Mouse (Mus musculus): ENCODE data around the gene Lta. TPM values are rescaled to one million over a fixed set of nuclear protein-coding genes. Genes with fewer than 3 reads are reported as not detected.

Lta gene
- 1 to 10 TPM in 1 of 2 experiments, under 1 TPM in 1; 0.82 to 1.0 TPM for total RNA-seq (2021)

GRCm38 (mm10) chr17:35204494-35205379 is at the start of gene Lta:
Gene Lta, minus strand, starts transcription at chr17:35205351.
- no peak for DNase-seq
- intact Hi-C loops (cut with DNase I): no loop called here

- intact Hi-C loops (cut with DNase I): no loop called here
- DNase-seq: peak; percentile 66
Measured at GRCm38 (mm10) chr17:35254241-35255098, 49.3 kb upstream of the Lta start.

GRCm38 (mm10) chr17:35253293-35254093 is 48.3 kb upstream of the Lta start:
- intact Hi-C loops (cut with DNase I): no loop called here
- no peak for DNase-seq

- DNase-seq: no peak
- intact Hi-C loops (cut with DNase I): no loop called here
Measured at GRCm38 (mm10) chr17:35252619-35253292, 47.6 kb upstream of the Lta start.

- no peak for DNase-seq
- intact Hi-C loops (cut with DNase I): no loop called here
Measured at GRCm38 (mm10) chr17:35251981-35252380, 46.8 kb upstream of the Lta start.

- intact Hi-C loops (cut with DNase I): no loop called here
- no peak for DNase-seq
Measured at GRCm38 (mm10) chr17:35251162-35251719, 46.1 kb upstream of the Lta start.

GRCm38 (mm10) chr17:35250348-35251120 is 45.4 kb upstream of the Lta start:
- intact Hi-C loops (cut with DNase I): no loop called here
- no peak for DNase-seq

- intact Hi-C loops (cut with DNase I): no loop called here
- no peak for DNase-seq
Measured at GRCm38 (mm10) chr17:35249451-35250197, 44.5 kb upstream of the Lta start.

- no peak for DNase-seq
- intact Hi-C loops (cut with DNase I): no loop called here
Measured at GRCm38 (mm10) chr17:35248986-35249385, 43.8 kb upstream of the Lta start.

GRCm38 (mm10) chr17:35247144-35247543 is 42.0 kb upstream of the Lta start:
- intact Hi-C loops (cut with DNase I): no loop called here

GRCm38 (mm10) chr17:35245731-35246623 is 40.8 kb upstream of the Lta start:
- no peak for DNase-seq
- intact Hi-C loops (cut with DNase I): no loop called here

More at GRCm38 (mm10) chr17:35247144-35247543, 42.0 kb upstream of the Lta start:
- DNase-seq: no peak

GRCm38 (mm10) chr17:35244999-35245398 is 39.8 kb upstream of the Lta start:
- no peak for DNase-seq
- intact Hi-C loops (cut with DNase I): no loop called here

- intact Hi-C loops (cut with DNase I): no loop called here
- DNase-seq: peak; percentile 85
Measured at GRCm38 (mm10) chr17:35243086-35243485, 37.9 kb upstream of the Lta start.

GRCm38 (mm10) chr17:35242015-35242941 is 37.1 kb upstream of the Lta start:
- intact Hi-C loops (cut with DNase I): no loop called here
- DNase-seq: peak; percentile 63

- intact Hi-C loops (cut with DNase I): no loop called here
- peak; percentile 96 for DNase-seq
Measured at GRCm38 (mm10) chr17:35241305-35242014, 36.3 kb upstream of the Lta start, which contains the start of gene Ddx39b. Gene Ddx39b, plus strand, starts transcription at chr17:35241746.

All from left cerebral cortex, postnatal 4 days (tissue).